Mouse (Mus musculus) WW6 (cell line): ENCODE data around the gene BC025920.
A peak's percentile ranks its signal among the peaks of the same experiment; 100 is the strongest.
"Not testable (repeated sequence)": the region's sequence is repeated elsewhere in the genome, so short reads cannot be mapped to it uniquely, and the experiment has no call there.

ENCODE experiments used
- DNase-seq: peaks from one replicate; pipeline ENCODE4 v3.0.0-alpha.2; 2013; ENCODE audit warnings: low read depth, low spot score

BC025920 gene

GRCm38 (mm10) chr10:81604019-81604967 lies 1.8 kb upstream of the BC025920 start:
- DNase-seq, result no peak

- DNase-seq, result no peak
Observed at GRCm38 (mm10) chr10:81604968-81605665, 953 bp upstream of the BC025920 start.

GRCm38 (mm10) chr10:81605666-81605973 lies 450 bp upstream of the BC025920 start:
- no peak for DNase-seq

GRCm38 (mm10) chr10:81608308-81608707 lies 2.2 kb downstream of the BC025920 start:
- DNase-seq, result no peak

GRCm38 (mm10) chr10:81612779-81613178 lies 6.7 kb downstream of the BC025920 start:
- DNase-seq, result no peak

GRCm38 (mm10) chr10:81615486-81615885 lies 9.4 kb downstream of the BC025920 start:
- DNase-seq, result no peak

GRCm38 (mm10) chr10:81619976-81620375 lies 13.9 kb downstream of the BC025920 start:
- no peak for DNase-seq

- DNase-seq, result no peak
Observed at GRCm38 (mm10) chr10:81620786-81621185, 14.7 kb downstream of the BC025920 start.

GRCm38 (mm10) chr10:81623441-81623840 lies 17.4 kb downstream of the BC025920 start:
- DNase-seq, result no peak

GRCm38 (mm10) chr10:81626101-81626993 lies 20.3 kb downstream of the BC025920 start:
- DNase-seq, result no peak

GRCm38 (mm10) chr10:81626994-81627835 lies 21.1 kb downstream of the BC025920 start, which contains the start of gene Sirt6:
TSS of gene Sirt6 (minus strand) at chr10:81627797.
- DNase-seq, result peak; percentile 90

GRCm38 (mm10) chr10:81627836-81628220 lies 21.8 kb downstream of the BC025920 start:
- no peak for DNase-seq

- DNase-seq, result no peak
Observed at GRCm38 (mm10) chr10:81628390-81628789, 22.3 kb downstream of the BC025920 start, which contains the start of gene Ankrd24. TSS of gene Ankrd24 (plus strand) at chr10:81628540.

GRCm38 (mm10) chr10:81633253-81634099 lies 27.4 kb downstream of the BC025920 start:
- DNase-seq, result peak; percentile 87

GRCm38 (mm10) chr10:81636338-81636737 lies 30.3 kb downstream of the BC025920 start:
- DNase-seq, result no peak

GRCm38 (mm10) chr10:81638101-81638500 lies 32.0 kb downstream of the BC025920 start:
- no peak for DNase-seq

- not testable (repeated sequence) for DNase-seq
Observed at GRCm38 (mm10) chr10:81640825-81641224, 34.8 kb downstream of the BC025920 start.

- DNase-seq, result no peak
Observed at GRCm38 (mm10) chr10:81641566-81641965, 35.5 kb downstream of the BC025920 start.

- DNase-seq, result no peak
Observed at GRCm38 (mm10) chr10:81641978-81642647, 36.0 kb downstream of the BC025920 start.
